Mouse (Mus musculus) embryonic facial prominence, embryonic 11.5 days (tissue): ENCODE measurements around the gene Spg20. TPM values are rescaled to one million over a fixed set of nuclear protein-coding genes. Genes with fewer than 3 reads are reported as not detected.

Source experiments
- ATAC-seq: fragments of 200-750 bp; cut with Nextera tagmentation; replicated peaks from 2 replicates; pipeline ENCODE4 v1.8.0; 2017; ENCODE audit warnings: low read depth; ENCODE audit not compliant: insufficient number of reproducible peaks, low FRiP score, low TSS enrichment
- DNase-seq: peaks from one replicate; pipeline ENCODE4 v3.0.0-alpha.2; 2015; ENCODE audit warnings: low spot score
- H3K27ac ChIP-seq: fragments of 300-500 bp; sonication (generic); replicated peaks from 2 replicates; pipeline ENCODE4 v1.5.1; 2014; ENCODE audit warnings: mild to moderate bottlenecking, low read depth, low read length, control low read depth
- H3K27me3 ChIP-seq: fragments of 300-500 bp; sonication (generic); 2 replicates; pipeline ENCODE4 v1.6.1; 2014; ENCODE audit warnings: mild to moderate bottlenecking, low read length, moderate library complexity, mixed read lengths; ENCODE audit not compliant: control insufficient read depth, insufficient read depth
- H3K36me3 ChIP-seq: fragments of 300-500 bp; sonication (generic); replicated peaks from 2 replicates; pipeline ENCODE4 v1.6.1; 2014; ENCODE audit warnings: low read depth, mild to moderate bottlenecking, low read length, moderate library complexity, mixed read lengths; ENCODE audit not compliant: control insufficient read depth, insufficient read depth
- H3K4me1 ChIP-seq: fragments of 300-500 bp; sonication (generic); 2 replicates; pipeline ENCODE4 v1.6.1; 2014; ENCODE audit warnings: low read length, mixed read lengths; ENCODE audit not compliant: control insufficient read depth, insufficient read depth
- H3K4me2 ChIP-seq: fragments of 300-500 bp; sonication (generic); 2 replicates; pipeline ENCODE4 v1.6.1; 2014; ENCODE audit warnings: low read depth, mild to moderate bottlenecking, control low read depth, low read length, moderate library complexity
- H3K4me3 ChIP-seq: fragments of 300-500 bp; sonication (generic); 2 replicates; pipeline ENCODE4 v1.5.1; 2014; ENCODE audit warnings: low read depth, low read length, control low read depth
- H3K9ac ChIP-seq: fragments of 300-500 bp; sonication (generic); replicated peaks from 2 replicates; pipeline ENCODE4 v1.6.1; 2014; ENCODE audit warnings: mild to moderate bottlenecking, control low read depth, low read length
- H3K9me3 ChIP-seq: fragments of 300-500 bp; sonication (generic); replicated peaks from 2 replicates; pipeline ENCODE4 v1.6.1; 2016; ENCODE audit warnings: mild to moderate bottlenecking, low read length, inconsistent platforms, mixed read lengths; ENCODE audit not compliant: control insufficient read depth
- WGBS: fragments of 180-500 bp; shearing (Covaris S2); extraction: QIAGEN DNeasy Blood & Tissue Kit; methylation state at CpG from one replicate; pipeline ENCODE4 v1.1.7; 2014; 5-methylcytosine and 5-hydroxymethylcytosine counted together
- polyA plus RNA-seq: library from polyadenylated mRNA; unstranded; fragments of >200 nt; fragmentation: Nextera tagmentation; extraction: Ambion mirVana; gene quantifications from 2 replicates; pipeline ENCODE4 v1.2.1, GENCODE M21; 2014

The Spg20 gene
- polyA plus RNA-seq, 1 experiment from 2014 or later: 84.8 TPM

- Histone ChIP-seq H3K4me1 (peaks cover 2% of the 10 kb centered on the region; the same call in 1 of the 2 replicates), H3K4me2 (no peak overlapping the region), H3K27me3 (no peaks in the 10 kb centered on the region), H3K9ac (no peak overlapping the region), H3K9me3 (no peaks in the 10 kb centered on the region), H3K4me3 (no peak overlapping the region), H3K36me3 (peaks cover 9% of the 10 kb centered on the region; the same call in 1 of the 2 replicates), H3K27ac (no peak overlapping the region)
- ATAC-seq (no peak), DNase-seq (no peak)
- 90% methylated on average over 8 of the region's 8 CpGs for WGBS
Measured at GRCm38 (mm10) chr3:55115989-55116388, 4.1 kb downstream of the Spg20 start.

GRCm38 (mm10) chr3:55119275-55119898 is 7.5 kb downstream of the Spg20 start:
- no peak for ATAC-seq
- peaks cover 9% of the 10 kb centered on the region for H3K36me3 ChIP-seq

GRCm38 (mm10) chr3:55122336-55122870 is 10.5 kb downstream of the Spg20 start:
- Histone ChIP-seq H3K4me2 (no peak overlapping the region), H3K9ac (no peak overlapping the region), H3K27me3 (no peaks in the 10 kb centered on the region), H3K36me3 (peaks cover 12% of the 10 kb centered on the region), H3K9me3 (no peaks in the 10 kb centered on the region), H3K27ac (no peak overlapping the region), H3K4me1 (no peaks in the 10 kb centered on the region), H3K4me3 (no peak overlapping the region)
- no peak for DNase-seq
- 89% methylated on average over 3 of the region's 3 CpGs for WGBS
- no peak for ATAC-seq

More at GRCm38 (mm10) chr3:55119275-55119898, 7.5 kb downstream of the Spg20 start:
- no peak for DNase-seq
- Histone ChIP-seq H3K9me3 (no peaks in the 10 kb centered on the region), H3K27me3 (no peaks in the 10 kb centered on the region), H3K4me1 (peaks cover 2% of the 10 kb centered on the region; the same call in 1 of the 2 replicates), H3K4me2 (no peak overlapping the region), H3K27ac (no peak overlapping the region), H3K4me3 (no peak overlapping the region), H3K9ac (no peak overlapping the region)
- 94% methylated on average over 6 of the region's 6 CpGs for WGBS

GRCm38 (mm10) chr3:55123064-55123463 is 11.2 kb downstream of the Spg20 start:
- WGBS: 96% methylated on average over 4 of the region's 4 CpGs
- Histone ChIP-seq H3K36me3 (peaks cover 8% of the 10 kb centered on the region), H3K4me1 (no peaks in the 10 kb centered on the region), H3K4me3 (no peak overlapping the region), H3K27me3 (no peaks in the 10 kb centered on the region), H3K27ac (no peak overlapping the region), H3K9ac (no peak overlapping the region), H3K4me2 (no peak overlapping the region), H3K9me3 (no peaks in the 10 kb centered on the region)
- no peak for DNase-seq
- no peak for ATAC-seq

- 85% methylated on average over 4 of the region's 4 CpGs for WGBS
- Histone ChIP-seq H3K36me3 (peaks cover 11% of the 10 kb centered on the region), H3K4me2 (no peak overlapping the region)
Measured at GRCm38 (mm10) chr3:55129181-55129692, 17.3 kb downstream of the Spg20 start.

GRCm38 (mm10) chr3:55131576-55132233 is 19.8 kb downstream of the Spg20 start:
- H3K4me2 ChIP-seq: no peak overlapping the region
- no peaks in the 10 kb centered on the region for H3K27me3 ChIP-seq
- WGBS: 93% methylated on average over 6 of the region's 6 CpGs
- ATAC-seq: no peak
- no peak for DNase-seq
- H3K4me3 ChIP-seq: no peak overlapping the region
- no peaks in the 10 kb centered on the region for H3K4me1 ChIP-seq
- H3K9me3 ChIP-seq: no peaks in the 10 kb centered on the region
- H3K9ac ChIP-seq: no peak overlapping the region
- H3K27ac ChIP-seq: no peak overlapping the region
- peaks cover 11% of the 10 kb centered on the region for H3K36me3 ChIP-seq

More at GRCm38 (mm10) chr3:55129181-55129692, 17.3 kb downstream of the Spg20 start:
- Histone ChIP-seq H3K9me3 (no peaks in the 10 kb centered on the region), H3K9ac (no peak overlapping the region), H3K4me3 (no peak overlapping the region), H3K27me3 (no peaks in the 10 kb centered on the region), H3K4me1 (no peaks in the 10 kb centered on the region), H3K27ac (no peak overlapping the region)
- no peak for ATAC-seq
- DNase-seq: no peak

GRCm38 (mm10) chr3:55137039-55137438 is 25.1 kb downstream of the Spg20 start, which contains the start of gene Ccdc169:
Gene Ccdc169, plus strand, starts transcription at chr3:55137339.
- Histone ChIP-seq H3K36me3 (peaks cover 5% of the 10 kb centered on the region), H3K9me3 (no peaks in the 10 kb centered on the region), H3K9ac (no peak within 1 kb of the TSS), H3K4me2 (no peak within 1 kb of the TSS), H3K27me3 (no peaks in the 10 kb centered on the region), H3K4me3 (no peak within 1 kb of the TSS), H3K27ac (no peak within 1 kb of the TSS), H3K4me1 (no peaks in the 10 kb centered on the region)
- DNase-seq: no peak
- ATAC-seq: no peak

GRCm38 (mm10) chr3:55139837-55140236 is 27.9 kb downstream of the Spg20 start:
- no peak overlapping the region for H3K4me2 ChIP-seq
- 92% methylated on average over 12 of the region's 12 CpGs for WGBS
- H3K4me1 ChIP-seq: no peaks in the 10 kb centered on the region
- H3K9ac ChIP-seq: no peak overlapping the region
- H3K9me3 ChIP-seq: no peaks in the 10 kb centered on the region
- no peak overlapping the region for H3K4me3 ChIP-seq
- H3K27me3 ChIP-seq: no peaks in the 10 kb centered on the region
- ATAC-seq (no peak), DNase-seq (no peak)
- peaks cover 5% of the 10 kb centered on the region for H3K36me3 ChIP-seq
- H3K27ac ChIP-seq: no peak overlapping the region
